Mouse (Mus musculus) hindbrain, embryonic 13.5 days (tissue): ENCODE data around the gene Ppp1ca. TPM values are rescaled to one million over a fixed set of nuclear protein-coding genes. Genes with fewer than 3 reads are reported as not detected.

Source experiments
- ATAC-seq: fragments of 200-750 bp; cut with Nextera tagmentation; 2 replicates; pipeline ENCODE4 v1.8.0; 2017; ENCODE audit warnings: moderate TSS enrichment; ENCODE audit not compliant: low FRiP score
- H3K27ac ChIP-seq: fragments of 300-500 bp; sonication (generic); 2 replicates; pipeline ENCODE4 v1.5.1; 2015; ENCODE audit warnings: inconsistent platforms, mild to moderate bottlenecking, moderate library complexity
- H3K27me3 ChIP-seq: fragments of 300-500 bp; sonication (generic); 2 replicates; pipeline ENCODE4 v1.6.1; 2015; ENCODE audit warnings: mild to moderate bottlenecking, inconsistent platforms
- H3K36me3 ChIP-seq: fragments of 300-500 bp; sonication (generic); 2 replicates; pipeline ENCODE4 v1.6.1; 2015; ENCODE audit warnings: mild to moderate bottlenecking, inconsistent platforms
- H3K4me1 ChIP-seq: fragments of 300-500 bp; sonication (generic); replicated peaks from 2 replicates; pipeline ENCODE4 v1.6.1; 2015; ENCODE audit warnings: inconsistent platforms
- H3K4me2 ChIP-seq: fragments of 300-500 bp; sonication (generic); 2 replicates; pipeline ENCODE4 v1.6.1; 2015; ENCODE audit warnings: inconsistent platforms, mild to moderate bottlenecking, moderate library complexity
- H3K4me3 ChIP-seq: fragments of 300-500 bp; sonication (generic); 2 replicates; pipeline ENCODE4 v1.5.1; 2015; ENCODE audit warnings: mild to moderate bottlenecking, inconsistent platforms
- H3K9ac ChIP-seq: fragments of 300-500 bp; sonication (generic); 2 replicates; pipeline ENCODE4 v1.6.1; 2015; ENCODE audit warnings: mild to moderate bottlenecking, inconsistent platforms
- H3K9me3 ChIP-seq: fragments of 300-500 bp; sonication (generic); 2 replicates; pipeline ENCODE4 v1.6.1; 2016; ENCODE audit warnings: inconsistent platforms
- WGBS: fragments of 180-500 bp; shearing (Covaris S2); methylation state at CpG from one replicate; pipeline ENCODE4 v1.1.7; 2015; 5-methylcytosine and 5-hydroxymethylcytosine counted together
- polyA plus RNA-seq: library from polyadenylated mRNA; unstranded; fragments of >200 nt; fragmentation: Nextera tagmentation; extraction: Ambion mirVana; gene quantifications from 2 replicates; pipeline ENCODE4 v1.2.1, GENCODE M21; 2015

Ppp1ca gene
- polyA plus RNA-seq, 1 experiment from 2014 or later, result 611 TPM

GRCm38 (mm10) chr19:4175368-4175947, 16.4 kb upstream of the Ppp1ca start, which contains the start of gene Carns1:
Gene Carns1, minus strand, starts transcription at chr19:4175479.
- ATAC-seq, result peak; percentile 37; the same call in 1 of the 2 replicates
- no peaks in the 10 kb centered on the region for H3K9me3 ChIP-seq
- no peak within 1 kb of the TSS for H3K27ac ChIP-seq
- H3K4me1 ChIP-seq, result peaks cover 17% of the 10 kb centered on the region
- 0 out of 2 replicates have a peak, but pooled peaks cover 2% of the 10 kb centered on the region for H3K27me3 ChIP-seq
- peak within 1 kb of the TSS; percentile 60; the same call in 1 of the 2 replicates for H3K9ac ChIP-seq
- WGBS, result 4% methylated on average over 11 of the region's 11 CpGs
- H3K4me3 ChIP-seq, result peak within 1 kb of the TSS; percentile 4
- no peaks in the 10 kb centered on the region for H3K36me3 ChIP-seq
- H3K4me2 ChIP-seq, result peak within 1 kb of the TSS; percentile 31

- no peak for ATAC-seq
- WGBS, result 92% methylated on average over 7 of the region's 7 CpGs
- H3K27me3 ChIP-seq, result no peaks in the 10 kb centered on the region
Measured at GRCm38 (mm10) chr19:4180411-4180810, 11.5 kb upstream of the Ppp1ca start.

GRCm38 (mm10) chr19:4181892-4182291, 10.0 kb upstream of the Ppp1ca start:
- 42% methylated on average over 3 of the region's 3 CpGs for WGBS
- no peaks in the 10 kb centered on the region for H3K27me3 ChIP-seq
- H3K9ac ChIP-seq, result peak overlapping the region; percentile 30; the same call in 1 of the 2 replicates
- no peaks in the 10 kb centered on the region for H3K9me3 ChIP-seq
- peaks cover 17% of the 10 kb centered on the region for H3K4me1 ChIP-seq
- H3K36me3 ChIP-seq, result no peaks in the 10 kb centered on the region
- H3K4me3 ChIP-seq, result no peak overlapping the region
- no peak for ATAC-seq
- no peak overlapping the region for H3K4me2 ChIP-seq
- no peak overlapping the region for H3K27ac ChIP-seq

More at GRCm38 (mm10) chr19:4180411-4180810, 11.5 kb upstream of the Ppp1ca start:
- Histone ChIP-seq H3K9me3 (no peaks in the 10 kb centered on the region), H3K9ac (no peak overlapping the region), H3K4me3 (no peak overlapping the region), H3K4me2 (no peak overlapping the region), H3K4me1 (peaks cover 20% of the 10 kb centered on the region), H3K36me3 (no peaks in the 10 kb centered on the region), H3K27ac (no peak overlapping the region)

- Histone ChIP-seq H3K4me2 (no peak overlapping the region), H3K4me1 (peaks cover 17% of the 10 kb centered on the region), H3K27me3 (no peaks in the 10 kb centered on the region), H3K4me3 (no peak overlapping the region), H3K27ac (no peak overlapping the region), H3K9ac (no peak overlapping the region), H3K9me3 (no peaks in the 10 kb centered on the region), H3K36me3 (no peaks in the 10 kb centered on the region)
- ATAC-seq, result no peak
- 70% methylated on average over 2 of the region's 2 CpGs for WGBS
Measured at GRCm38 (mm10) chr19:4183689-4184088, 8.2 kb upstream of the Ppp1ca start.

- no peaks in the 10 kb centered on the region for H3K36me3 ChIP-seq
- no peak overlapping the region for H3K4me2 ChIP-seq
- H3K9ac ChIP-seq, result no peak overlapping the region
- H3K4me1 ChIP-seq, result peaks cover 17% of the 10 kb centered on the region
- no peaks in the 10 kb centered on the region for H3K27me3 ChIP-seq
- 62% methylated on average over 15 of the region's 15 CpGs for WGBS
- H3K9me3 ChIP-seq, result no peaks in the 10 kb centered on the region
- no peak for ATAC-seq
- H3K4me3 ChIP-seq, result no peak overlapping the region
- no peak overlapping the region for H3K27ac ChIP-seq
Measured at GRCm38 (mm10) chr19:4184976-4185975, 6.6 kb upstream of the Ppp1ca start.

- peaks cover 14% of the 10 kb centered on the region for H3K4me1 ChIP-seq
- H3K9ac ChIP-seq, result no peak overlapping the region
- no peaks in the 10 kb centered on the region for H3K36me3 ChIP-seq
- H3K27me3 ChIP-seq, result no peaks in the 10 kb centered on the region
- WGBS, result 74% methylated on average over 3 of the region's 3 CpGs
- no peak overlapping the region for H3K4me3 ChIP-seq
- H3K9me3 ChIP-seq, result no peaks in the 10 kb centered on the region
- no peak overlapping the region for H3K27ac ChIP-seq
- no peak for ATAC-seq
- no peak overlapping the region for H3K4me2 ChIP-seq
Measured at GRCm38 (mm10) chr19:4187303-4187702, 4.6 kb upstream of the Ppp1ca start.

- WGBS, result 92% methylated on average over 12 of the region's 12 CpGs
- H3K4me3 ChIP-seq, result no peak overlapping the region
- no peak for ATAC-seq
- peaks cover 29% of the 10 kb centered on the region for H3K4me1 ChIP-seq
- H3K27me3 ChIP-seq, result no peaks in the 10 kb centered on the region
- no peak overlapping the region for H3K4me2 ChIP-seq
- H3K27ac ChIP-seq, result no peak overlapping the region
- no peak overlapping the region; the same call in 1 of the 2 replicates for H3K9ac ChIP-seq
- H3K36me3 ChIP-seq, result peaks cover 11% of the 10 kb centered on the region
- no peaks in the 10 kb centered on the region for H3K9me3 ChIP-seq
Measured at GRCm38 (mm10) chr19:4189051-4189620, 2.7 kb upstream of the Ppp1ca start.

- Histone ChIP-seq H3K27me3 (no peaks in the 10 kb centered on the region), H3K9me3 (no peaks in the 10 kb centered on the region), H3K36me3 (peaks cover 29% of the 10 kb centered on the region), H3K4me3 (peak within 1 kb of the TSS; percentile 97), H3K9ac (peak within 1 kb of the TSS; percentile 99), H3K27ac (peak within 1 kb of the TSS; percentile 94), H3K4me2 (peak within 1 kb of the TSS; percentile 96), H3K4me1 (peaks cover 30% of the 10 kb centered on the region)
- 76% methylated on average over 4 of the region's 4 CpGs for WGBS
- ATAC-seq, result no peak
Measured at GRCm38 (mm10) chr19:4190831-4191334, 982 bp upstream of the Ppp1ca start, which contains the start of gene Tbc1d10c. Gene Tbc1d10c, minus strand, starts transcription at chr19:4191284.

- Histone ChIP-seq H3K4me2 (peak overlapping the region; percentile 96), H3K27me3 (no peaks in the 10 kb centered on the region), H3K4me3 (peak overlapping the region; percentile 97), H3K9ac (peak overlapping the region; percentile 99), H3K4me1 (peaks cover 30% of the 10 kb centered on the region), H3K36me3 (peaks cover 44% of the 10 kb centered on the region), H3K9me3 (no peaks in the 10 kb centered on the region), H3K27ac (peak overlapping the region; percentile 94)
- ATAC-seq, result no peak; the same call in 1 of the 2 replicates
- under 1% methylated on average over 45 of the region's 52 CpGs for WGBS
Measured at GRCm38 (mm10) chr19:4192251-4192985, 553 bp downstream of the Ppp1ca start.

- WGBS, result 54% methylated on average over 6 of the region's 6 CpGs
- peaks cover 30% of the 10 kb centered on the region for H3K4me1 ChIP-seq
- no peak for ATAC-seq
- H3K27me3 ChIP-seq, result no peaks in the 10 kb centered on the region
- peak overlapping the region; percentile 97 for H3K4me3 ChIP-seq
- peaks cover 50% of the 10 kb centered on the region for H3K36me3 ChIP-seq
- H3K4me2 ChIP-seq, result peak overlapping the region; percentile 96
- peak overlapping the region; percentile 99 for H3K9ac ChIP-seq
- no peaks in the 10 kb centered on the region for H3K9me3 ChIP-seq
- H3K27ac ChIP-seq, result 0 out of 2 replicates have a peak overlapping the region, but pooled peaks have one; percentile 94
Measured at GRCm38 (mm10) chr19:4193129-4193528, 1.3 kb downstream of the Ppp1ca start.

GRCm38 (mm10) chr19:4194021-4194724, 2.3 kb downstream of the Ppp1ca start:
- H3K9ac ChIP-seq, result no peak overlapping the region; the same call in 1 of the 2 replicates
- no peaks in the 10 kb centered on the region for H3K9me3 ChIP-seq
- no peak for ATAC-seq
- 91% methylated on average over 8 of the region's 8 CpGs for WGBS
- peaks cover 30% of the 10 kb centered on the region for H3K4me1 ChIP-seq
- H3K36me3 ChIP-seq, result peaks cover 58% of the 10 kb centered on the region
- H3K27ac ChIP-seq, result no peak overlapping the region
- no peak overlapping the region for H3K4me3 ChIP-seq
- H3K27me3 ChIP-seq, result no peaks in the 10 kb centered on the region
- H3K4me2 ChIP-seq, result peak overlapping the region; percentile 96; the same call in 1 of the 2 replicates
